Mouse (Mus musculus): ENCODE data around the gene Ptges2. TPM values are rescaled to one million over a fixed set of nuclear protein-coding genes. Genes with fewer than 3 reads are reported as not detected.

Ptges2 gene
- polyA plus RNA-seq, 1 experiment, result 7.6 TPM

DNA sequence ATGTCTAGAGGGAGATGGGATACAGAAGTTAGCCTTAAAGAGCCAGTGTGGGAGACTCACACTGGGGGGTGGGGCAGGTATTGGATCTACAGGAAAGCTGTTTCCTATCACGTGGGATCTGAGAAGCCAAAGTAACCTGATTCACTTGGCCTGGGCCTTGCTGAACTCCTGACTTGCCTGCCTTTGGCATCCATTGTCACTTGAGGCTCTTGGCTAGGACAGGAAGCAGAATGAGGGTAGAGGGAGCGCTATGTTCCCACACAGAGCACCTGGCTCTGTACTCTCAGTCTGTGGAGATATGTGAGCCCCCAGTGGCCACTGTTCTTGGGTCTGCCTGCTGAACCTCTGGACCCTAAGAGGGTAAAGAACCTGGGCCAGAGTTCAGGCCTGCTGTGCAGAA, 20.9 kb downstream of the Ptges2 start:
- TF ChIP-seq CTCF (IDR thresholded peaks at IDR 0.05; ENCODE audit: control insufficient read depth, insufficient read depth, insufficient replicate concordance, low read depth, low read length) (no peak), POLR2A (IDR thresholded peaks at IDR 0.05; ENCODE audit: control insufficient read depth, low read depth, low read length) (no peak)
- Histone ChIP-seq H3K36me3 (ENCODE audit: control insufficient read depth, insufficient read depth, low read length) (no peaks in the 10 kb centered on the region), H3K4me1 (ENCODE audit: control insufficient read depth, insufficient read depth, low read length) (peaks cover 3% of the 10 kb centered on the region; the same call in 1 of the 2 replicates), H3K27ac (ENCODE audit: control insufficient read depth, insufficient read depth, low read depth, low read length) (no peak overlapping the region), H3K4me3 (ENCODE audit: control insufficient read depth, low read depth, low read length) (no peak overlapping the region), H3K27me3 (ENCODE audit: control insufficient read depth, insufficient read depth, low read length) (no peaks in the 10 kb centered on the region)

- no peaks in the 10 kb centered on the region for H3K36me3 ChIP-seq (ENCODE audit: control insufficient read depth, insufficient read depth, low read length)
Measured at GRCm38 (mm10) chr2:32417486-32417885, 21.8 kb downstream of the Ptges2 start.

GRCm38 (mm10) chr2:32418430-32419151, 22.9 kb downstream of the Ptges2 start:
- Histone ChIP-seq H3K36me3 (ENCODE audit: control insufficient read depth, insufficient read depth, low read length) (no peaks in the 10 kb centered on the region), H3K27ac (ENCODE audit: control insufficient read depth, insufficient read depth, low read depth, low read length) (no peak overlapping the region), H3K4me3 (ENCODE audit: control insufficient read depth, low read depth, low read length) (no peak overlapping the region), H3K4me1 (ENCODE audit: control insufficient read depth, insufficient read depth, low read length) (peaks cover 3% of the 10 kb centered on the region; the same call in 1 of the 2 replicates), H3K27me3 (ENCODE audit: control insufficient read depth, insufficient read depth, low read length) (no peaks in the 10 kb centered on the region)
- TF ChIP-seq CTCF (IDR thresholded peaks at IDR 0.05; ENCODE audit: control insufficient read depth, insufficient read depth, insufficient replicate concordance, low read depth, low read length) (no peak), POLR2A (IDR thresholded peaks at IDR 0.05; ENCODE audit: control insufficient read depth, low read depth, low read length) (no peak)

More at GRCm38 (mm10) chr2:32417486-32417885, 21.8 kb downstream of the Ptges2 start:
- H3K27ac ChIP-seq (ENCODE audit: control insufficient read depth, insufficient read depth, low read depth, low read length), result no peak overlapping the region
- no peak for TF ChIP-seq POLR2A (IDR thresholded peaks at IDR 0.05; ENCODE audit: control insufficient read depth, low read depth, low read length)
- no peak for TF ChIP-seq CTCF (IDR thresholded peaks at IDR 0.05; ENCODE audit: control insufficient read depth, insufficient read depth, insufficient replicate concordance, low read depth, low read length)
- peaks cover 3% of the 10 kb centered on the region; the same call in 1 of the 2 replicates for H3K4me1 ChIP-seq (ENCODE audit: control insufficient read depth, insufficient read depth, low read length)
- H3K4me3 ChIP-seq (ENCODE audit: control insufficient read depth, low read depth, low read length), result no peak overlapping the region
- H3K27me3 ChIP-seq (ENCODE audit: control insufficient read depth, insufficient read depth, low read length), result no peaks in the 10 kb centered on the region

DNA sequence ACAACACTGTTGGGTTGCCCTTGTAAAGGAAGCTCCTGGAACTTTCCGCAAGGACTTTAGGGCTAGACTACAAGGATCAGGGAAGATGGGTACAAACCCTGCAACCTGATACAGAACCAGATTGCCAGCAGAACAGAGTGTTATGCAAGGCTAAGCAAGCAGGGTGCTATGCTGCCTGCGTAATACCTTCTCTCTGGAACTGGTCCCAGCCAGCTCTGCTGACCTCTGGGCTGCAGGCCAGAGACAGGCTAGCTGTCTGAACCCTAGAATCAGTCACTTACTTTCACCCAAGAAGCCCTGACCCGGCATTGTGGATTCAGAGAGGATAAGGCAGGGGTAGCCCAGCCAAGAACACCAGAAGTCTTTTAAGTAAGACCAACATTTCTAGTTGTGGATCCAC, 23.7 kb downstream of the Ptges2 start:
- H3K4me1 ChIP-seq (ENCODE audit: control insufficient read depth, insufficient read depth, low read length), result peaks cover 3% of the 10 kb centered on the region; the same call in 1 of the 2 replicates

GRCm38 (mm10) chr2:32420066-32420608, 24.4 kb downstream of the Ptges2 start:
- TF ChIP-seq POLR2A (IDR thresholded peaks at IDR 0.05; ENCODE audit: control insufficient read depth, low read depth, low read length), result no peak
- TF ChIP-seq CTCF (IDR thresholded peaks at IDR 0.05; ENCODE audit: control insufficient read depth, insufficient read depth, insufficient replicate concordance, low read depth, low read length), result no peak
- Histone ChIP-seq H3K27me3 (ENCODE audit: control insufficient read depth, insufficient read depth, low read length) (no peaks in the 10 kb centered on the region), H3K27ac (ENCODE audit: control insufficient read depth, insufficient read depth, low read depth, low read length) (peak overlapping the region; percentile 38; the same call in 1 of the 2 replicates), H3K4me1 (ENCODE audit: control insufficient read depth, insufficient read depth, low read length) (peaks cover 3% of the 10 kb centered on the region; the same call in 1 of the 2 replicates), H3K4me3 (ENCODE audit: control insufficient read depth, low read depth, low read length) (no peak overlapping the region), H3K36me3 (ENCODE audit: control insufficient read depth, insufficient read depth, low read length) (no peaks in the 10 kb centered on the region)

More for the DNA sequence above, 23.7 kb downstream of the Ptges2 start:
- TF ChIP-seq POLR2A (IDR thresholded peaks at IDR 0.05; ENCODE audit: control insufficient read depth, low read depth, low read length) (no peak), CTCF (IDR thresholded peaks at IDR 0.05; ENCODE audit: control insufficient read depth, insufficient read depth, insufficient replicate concordance, low read depth, low read length) (no peak)
- no peak overlapping the region for H3K27ac ChIP-seq (ENCODE audit: control insufficient read depth, insufficient read depth, low read depth, low read length)
- no peaks in the 10 kb centered on the region for H3K27me3 ChIP-seq (ENCODE audit: control insufficient read depth, insufficient read depth, low read length)
- no peak overlapping the region for H3K4me3 ChIP-seq (ENCODE audit: control insufficient read depth, low read depth, low read length)
- H3K36me3 ChIP-seq (ENCODE audit: control insufficient read depth, insufficient read depth, low read length), result no peaks in the 10 kb centered on the region

DNA sequence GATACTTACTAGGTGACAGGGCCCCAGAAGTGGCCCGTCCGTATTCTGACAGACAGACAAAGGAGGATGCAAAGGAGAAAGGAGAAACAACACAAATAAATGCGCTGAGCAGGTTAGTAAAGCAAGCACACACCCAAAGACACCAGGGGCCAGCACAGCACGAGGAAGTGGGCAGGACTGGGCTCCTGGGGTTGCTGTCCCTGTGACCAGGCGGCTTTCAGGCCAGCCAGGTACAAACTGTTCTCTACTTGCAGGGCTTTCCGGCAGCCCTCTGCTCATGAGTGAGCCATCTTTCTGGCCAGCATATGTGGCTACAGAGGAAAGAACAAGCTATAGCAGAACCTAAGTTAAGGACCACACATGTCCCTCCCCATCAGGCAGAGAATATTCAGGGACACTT, 25.0 kb downstream of the Ptges2 start:
- Histone ChIP-seq H3K27ac (ENCODE audit: control insufficient read depth, insufficient read depth, low read depth, low read length) (no peak overlapping the region), H3K4me3 (ENCODE audit: control insufficient read depth, low read depth, low read length) (no peak overlapping the region), H3K27me3 (ENCODE audit: control insufficient read depth, insufficient read depth, low read length) (no peaks in the 10 kb centered on the region), H3K36me3 (ENCODE audit: control insufficient read depth, insufficient read depth, low read length) (no peaks in the 10 kb centered on the region), H3K4me1 (ENCODE audit: control insufficient read depth, insufficient read depth, low read length) (peaks cover 3% of the 10 kb centered on the region; the same call in 1 of the 2 replicates)
- no peak for TF ChIP-seq CTCF (IDR thresholded peaks at IDR 0.05; ENCODE audit: control insufficient read depth, insufficient read depth, insufficient replicate concordance, low read depth, low read length)
- no peak for TF ChIP-seq POLR2A (IDR thresholded peaks at IDR 0.05; ENCODE audit: control insufficient read depth, low read depth, low read length)

DNA sequence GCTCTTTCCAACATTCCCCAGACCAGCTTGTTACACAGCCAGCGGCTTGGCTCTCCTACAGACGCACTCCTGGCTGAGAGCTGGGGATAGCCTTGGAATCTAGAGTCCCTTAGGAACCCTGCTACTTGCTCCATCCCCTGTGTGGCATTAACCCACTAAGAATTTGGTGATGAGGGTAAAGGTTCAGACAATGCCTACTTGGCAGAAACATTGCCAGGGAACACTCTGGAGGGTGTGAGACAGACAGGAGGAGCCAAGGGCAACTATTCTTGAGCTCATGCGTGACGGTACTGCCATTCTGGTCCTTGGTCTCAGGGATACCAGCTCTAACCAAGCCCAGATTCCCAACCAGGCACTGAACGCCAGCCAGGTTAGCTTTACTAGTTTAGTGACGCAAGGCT, 26.2 kb downstream of the Ptges2 start:
- no peak overlapping the region for H3K4me3 ChIP-seq (ENCODE audit: control insufficient read depth, low read depth, low read length)
- no peak overlapping the region for H3K27ac ChIP-seq (ENCODE audit: control insufficient read depth, insufficient read depth, low read depth, low read length)
- H3K27me3 ChIP-seq (ENCODE audit: control insufficient read depth, insufficient read depth, low read length), result no peaks in the 10 kb centered on the region
- H3K4me1 ChIP-seq (ENCODE audit: control insufficient read depth, insufficient read depth, low read length), result peaks cover 3% of the 10 kb centered on the region; the same call in 1 of the 2 replicates
- H3K36me3 ChIP-seq (ENCODE audit: control insufficient read depth, insufficient read depth, low read length), result no peaks in the 10 kb centered on the region
- TF ChIP-seq CTCF (IDR thresholded peaks at IDR 0.05; ENCODE audit: control insufficient read depth, insufficient read depth, insufficient replicate concordance, low read depth, low read length) (no peak), POLR2A (IDR thresholded peaks at IDR 0.05; ENCODE audit: control insufficient read depth, low read depth, low read length) (no peak)

Data from testis, adult 2 months (tissue).